Mouse (Mus musculus): ENCODE data around the gene 4931408C20Rik.

The 4931408C20Rik gene

GRCm38 (mm10) chr1:26686842-26687760, at the start of gene 4931408C20Rik:
Gene 4931408C20Rik (minus strand): TSS chr1:26687460.
- DNase-seq (ENCODE audit: low spot score in 2 of 2), result peak; percentile 15 to 29

GRCm38 (mm10) chr1:26687926-26688325, 666 bp upstream of the 4931408C20Rik start:
- peak in 1 of 2 experiments; percentile 10 for DNase-seq (ENCODE audit: low spot score in 2 of 2)

GRCm38 (mm10) chr1:26685952-26686693, 1.1 kb downstream of the 4931408C20Rik start:
- DNase-seq (ENCODE audit: low spot score in 2 of 2), result peak in 1 of 2 experiments; percentile 3

- no peak for DNase-seq (ENCODE audit: low spot score in 2 of 2)
Observed at GRCm38 (mm10) chr1:26685383-26685782, 1.9 kb downstream of the 4931408C20Rik start.

- DNase-seq (ENCODE audit: low spot score in 2 of 2), result no peak
Observed at GRCm38 (mm10) chr1:26649704-26650388, 37.4 kb downstream of the 4931408C20Rik start.

- DNase-seq (ENCODE audit: low spot score in 2 of 2), result no peak
Observed at GRCm38 (mm10) chr1:26636051-26636450, 51.2 kb downstream of the 4931408C20Rik start.
